Mouse (Mus musculus) spleen, adult 10 weeks (tissue): Measurements from ENCODE around the gene Abcc6. TPM values are rescaled to one million over a fixed set of nuclear protein-coding genes. Genes with fewer than 3 reads are reported as not detected.

ENCODE experiments used
- polyA plus RNA-seq: library from polyadenylated mRNA; stranded (reverse); fragments of 350-450 nt; fragmentation: Illumina TruSeq; extraction: RNeasy Lipid Tissue Mini Kit (QIAGEN cat#74804); gene quantifications from one replicate; pipeline ENCODE4 v1.2.3, GENCODE M21; 2015; ENCODE audit warnings: low replicate concordance; ENCODE audit not compliant: insufficient read depth

Abcc6 gene
- polyA plus RNA-seq, result not detected

GRCm38 (mm10) chr7:46030145-46030488 is at the start of gene Abcc6:
Abcc6 (minus strand) TSS chr7:46030302.

GRCm38 (mm10) chr7:46033109-46033869 is 3.2 kb upstream of the Abcc6 start, which contains the start of gene Nomo1:
Nomo1 (plus strand) TSS chr7:46033698.

GRCm38 (mm10) chr7:45923762-45924428 is 106.2 kb downstream of the Abcc6 start, which contains the start of gene Ccdc114:
Ccdc114 (plus strand) TSS chr7:45924072.

GRCm38 (mm10) chr7:45921242-45921621 is 108.9 kb downstream of the Abcc6 start, which contains the start of gene Emp3:
Emp3 (minus strand) TSS chr7:45921404.

Other genes starting within 250 kb of the Abcc6 start
- gene Lmtk3, start 246.6 kb downstream of the Abcc6 start, polyA plus RNA-seq, result not detected
- 0.25 TPM for gene Sult2b1, start 245.6 kb downstream of the Abcc6 start, polyA plus RNA-seq
- gene Cyth2, start 215.7 kb downstream of the Abcc6 start, polyA plus RNA-seq, result 52.5 TPM
- gene Kcnj14, start 205.5 kb downstream of the Abcc6 start, polyA plus RNA-seq, result not detected
- 9.6 TPM for gene Grwd1, start 199.4 kb downstream of the Abcc6 start, polyA plus RNA-seq
- 76.4 TPM for gene Kdelr1, start 157.5 kb downstream of the Abcc6 start, polyA plus RNA-seq
- gene Grin2d, start 151.9 kb downstream of the Abcc6 start, polyA plus RNA-seq, result 0.11 TPM
- gene Syngr4, start 133.6 kb downstream of the Abcc6 start, polyA plus RNA-seq, result not detected
- gene Tmem143, start 133.4 kb downstream of the Abcc6 start, polyA plus RNA-seq, result 2.7 TPM
- gene Emp3, start 108.9 kb downstream of the Abcc6 start, polyA plus RNA-seq, result 90.7 TPM
- 2.7 TPM for gene Ccdc114, start 106.2 kb downstream of the Abcc6 start, polyA plus RNA-seq
- 17.6 TPM for gene Nomo1, start 3.4 kb upstream of the Abcc6 start, polyA plus RNA-seq
- not detected for gene Kcnj11, start 70.5 kb upstream of the Abcc6 start, polyA plus RNA-seq
- not detected for gene Abcc8, start 149.7 kb upstream of the Abcc6 start, polyA plus RNA-seq
- gene Ush1c, start 208.2 kb upstream of the Abcc6 start, polyA plus RNA-seq, result not detected
- gene Otog, start 210.7 kb upstream of the Abcc6 start, polyA plus RNA-seq, result not detected